Mouse (Mus musculus) left cerebral cortex, postnatal 14 days (tissue): ENCODE results near the gene Chl1. TPM values are rescaled to one million over a fixed set of nuclear protein-coding genes. Genes with fewer than 3 reads are reported as not detected.

Experiments used
- DNase-seq, 2 experiments: peaks; one replicate each; pipeline ENCODE4 v3.0.0; 2021 to 2022; ENCODE audit warnings: low spot score in 2 of 2, mixed read lengths in 1 of 2
- intact Hi-C: fragments of 180-260 bp; cut with DNase I; formaldehyde crosslinking; loops from one replicate; pipeline ENCODE4 v1.15.1; 2025
- total RNA-seq, 2 experiments: library from RNA; stranded (reverse); gene quantifications; 2 replicates each; pipeline ENCODE4 v1.2.3; 2021

Gene Chl1
- total RNA-seq, 2 experiments from 2014 or later = 164 to 170 TPM

DNA sequence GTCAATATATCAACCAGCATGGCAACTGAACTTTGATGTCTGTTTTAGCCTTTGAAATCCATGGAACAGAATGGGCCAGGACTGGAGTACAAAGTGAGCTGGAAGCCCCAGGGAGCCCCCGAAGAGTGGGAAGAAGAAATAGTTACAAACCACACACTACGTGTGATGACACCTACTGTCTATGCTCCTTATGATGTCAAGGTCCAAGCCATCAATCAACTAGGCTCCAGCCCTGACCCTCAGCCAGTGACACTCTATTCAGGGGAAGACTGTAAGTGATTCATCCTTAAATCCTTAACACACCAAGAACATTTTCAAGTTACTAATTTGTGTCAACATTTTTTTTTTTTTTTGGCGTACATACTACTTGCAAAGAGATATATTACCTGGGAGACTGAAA, 196.0 kb downstream of the Chl1 start:
- intact Hi-C loops = no loop called here
- DNase-seq = no peak

DNA sequence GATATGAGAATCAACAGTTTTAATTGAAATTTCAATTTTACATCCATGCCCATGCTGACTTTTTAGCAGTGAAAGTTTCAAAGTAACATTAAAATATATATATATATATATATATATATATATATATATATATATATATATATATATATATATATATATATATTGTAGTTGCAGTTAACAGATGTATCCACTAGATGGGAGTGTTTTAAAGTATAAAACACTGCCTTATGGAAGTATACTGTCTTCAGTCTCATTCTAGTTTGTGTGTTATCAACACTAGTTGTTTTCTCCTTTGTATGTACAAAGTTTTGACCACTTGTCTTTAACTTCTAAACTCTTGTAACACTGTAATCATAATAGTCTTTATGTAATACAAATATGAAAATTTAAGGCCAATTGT, 228.9 kb downstream of the Chl1 start:
- intact Hi-C loops = no loop called here
- DNase-seq = no peak

DNA sequence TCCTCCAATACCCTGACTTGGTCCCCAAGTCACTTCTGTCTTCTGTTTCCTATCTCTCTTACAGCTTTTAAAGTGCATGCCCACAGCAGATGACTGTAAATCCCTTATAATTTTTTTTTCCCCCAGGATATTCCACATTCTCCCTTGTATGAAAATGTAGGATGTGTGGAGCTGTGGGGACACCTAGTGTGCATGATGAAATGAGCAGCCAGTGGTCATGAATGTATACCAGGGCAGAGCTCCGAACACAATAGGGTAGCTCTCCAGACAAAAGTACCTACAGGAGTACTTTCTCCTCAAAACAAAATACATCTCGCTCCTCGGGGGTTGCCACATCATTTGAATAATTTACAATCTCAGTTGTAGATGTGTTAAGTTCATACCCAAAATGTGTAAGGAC, 232.4 kb downstream of the Chl1 start:
- peak in 1 of 2 experiments; percentile 13 for DNase-seq
- intact Hi-C loops = no loop called here

DNA sequence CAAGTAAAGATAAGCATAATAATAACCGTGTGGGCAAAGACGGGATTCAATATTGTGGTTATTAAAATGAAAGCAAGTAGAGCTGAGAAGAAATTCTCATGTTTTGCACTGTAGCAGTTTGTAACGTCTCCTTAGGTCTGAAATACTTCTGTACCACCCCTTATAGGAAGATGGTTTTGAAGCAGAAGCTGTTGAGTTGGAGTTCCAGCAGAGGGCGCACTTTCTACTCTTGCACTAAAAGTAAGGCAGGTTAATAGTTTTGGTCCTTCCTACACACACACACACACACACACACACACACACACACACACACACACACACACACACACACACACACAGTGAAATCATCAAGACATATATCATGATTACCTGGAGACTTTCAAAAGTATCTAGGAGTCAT, 235.7 kb downstream of the Chl1 start:
- DNase-seq = peak; percentile 62 to 75
- intact Hi-C loops = no loop called here

DNA sequence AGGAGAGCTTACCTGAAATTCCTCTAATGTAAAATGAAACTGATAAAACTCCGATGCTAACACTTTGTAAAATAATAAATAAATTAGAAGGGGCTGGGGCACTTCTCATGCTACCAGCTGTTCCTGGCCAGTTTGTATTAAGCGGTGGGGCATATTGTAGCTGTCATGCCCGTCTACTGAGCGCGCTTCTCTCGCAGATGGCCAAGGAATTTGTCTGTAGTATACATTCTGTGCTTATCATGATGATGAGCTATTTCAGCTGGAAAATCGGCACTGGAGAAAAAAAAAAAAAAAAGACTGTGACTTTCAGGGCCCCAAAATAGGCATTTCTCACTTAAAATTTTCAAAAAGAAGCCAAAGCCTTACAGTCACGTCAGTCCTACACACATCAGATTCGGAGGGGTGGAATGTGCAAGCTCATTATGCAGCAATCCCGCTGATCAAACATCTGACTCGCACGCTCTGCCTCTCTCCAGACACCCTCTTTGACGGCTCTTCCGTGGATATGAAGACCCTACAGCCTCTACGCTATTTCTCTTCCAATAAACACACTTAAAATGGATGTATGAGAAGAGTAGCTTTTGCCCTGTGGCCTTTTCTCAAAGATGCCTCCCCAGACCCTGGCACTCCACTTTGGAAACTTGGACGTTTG, 238.9 kb downstream of the Chl1 start:
- DNase-seq = peak; percentile 31 to 52
- intact Hi-C loops = no loop called here

DNA sequence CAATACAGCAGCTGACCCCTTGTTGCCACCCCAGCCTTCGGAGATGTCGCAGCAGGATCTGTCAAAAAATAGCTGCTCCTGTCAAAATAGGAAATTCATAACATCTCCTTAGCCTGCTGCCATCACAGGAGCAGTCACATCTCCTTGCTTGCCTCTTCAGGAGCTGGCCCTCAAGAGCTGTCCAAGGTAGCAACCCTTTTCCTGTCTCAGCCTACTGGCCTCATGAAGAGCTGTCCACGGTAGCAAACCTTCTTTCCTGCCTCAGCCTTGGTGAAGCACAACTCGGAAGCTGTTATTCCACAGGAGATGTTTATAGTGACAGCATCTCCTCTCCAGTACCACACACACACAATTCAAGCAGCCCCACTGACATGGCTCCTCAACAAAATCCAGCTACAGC, 243.5 kb downstream of the Chl1 start:
- no peak for DNase-seq

DNA sequence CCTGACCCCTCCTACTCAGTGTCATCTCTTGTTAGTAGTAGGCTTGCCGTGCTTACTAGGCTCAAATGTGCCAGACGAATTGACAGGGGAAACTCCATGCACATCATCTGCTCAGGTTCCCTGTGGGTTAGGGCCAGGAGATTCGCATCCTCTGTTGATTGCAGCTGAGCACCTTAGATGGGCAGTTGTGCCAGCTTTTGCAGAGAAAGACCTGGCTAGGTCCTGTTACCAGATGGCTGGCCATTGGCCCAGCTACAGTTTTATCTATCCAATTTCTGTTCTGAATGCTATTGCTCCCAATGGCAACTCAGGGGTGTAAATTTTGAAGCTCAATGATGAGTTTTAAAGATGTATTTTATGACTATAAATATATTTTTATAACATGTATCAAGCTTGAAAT, 256.4 kb downstream of the Chl1 start:
- intact Hi-C loops = no loop called here
- no peak for DNase-seq

More for the DNA sequence above, 243.5 kb downstream of the Chl1 start:
- intact Hi-C loops = no loop called here

DNA sequence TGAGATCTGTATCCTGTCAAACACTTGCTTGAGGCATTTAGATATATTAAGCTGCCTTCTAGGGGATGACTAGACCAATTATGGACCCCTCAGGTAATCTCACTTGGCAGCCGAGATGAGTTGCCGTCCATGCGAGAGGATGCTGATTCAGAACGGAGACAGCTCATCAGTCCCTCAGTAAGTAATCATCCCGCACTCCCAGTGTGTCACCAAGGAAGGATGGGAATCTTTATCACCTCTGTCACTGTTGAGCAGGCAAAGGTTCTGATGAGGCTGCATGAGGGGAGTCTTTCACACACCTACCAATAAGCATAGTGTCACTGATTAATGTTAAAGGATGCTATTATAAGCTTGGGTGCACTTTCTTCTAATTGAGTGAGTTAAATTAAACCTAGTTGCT, 270.7 kb downstream of the Chl1 start:
- intact Hi-C loops = no loop called here
- no peak for DNase-seq

DNA sequence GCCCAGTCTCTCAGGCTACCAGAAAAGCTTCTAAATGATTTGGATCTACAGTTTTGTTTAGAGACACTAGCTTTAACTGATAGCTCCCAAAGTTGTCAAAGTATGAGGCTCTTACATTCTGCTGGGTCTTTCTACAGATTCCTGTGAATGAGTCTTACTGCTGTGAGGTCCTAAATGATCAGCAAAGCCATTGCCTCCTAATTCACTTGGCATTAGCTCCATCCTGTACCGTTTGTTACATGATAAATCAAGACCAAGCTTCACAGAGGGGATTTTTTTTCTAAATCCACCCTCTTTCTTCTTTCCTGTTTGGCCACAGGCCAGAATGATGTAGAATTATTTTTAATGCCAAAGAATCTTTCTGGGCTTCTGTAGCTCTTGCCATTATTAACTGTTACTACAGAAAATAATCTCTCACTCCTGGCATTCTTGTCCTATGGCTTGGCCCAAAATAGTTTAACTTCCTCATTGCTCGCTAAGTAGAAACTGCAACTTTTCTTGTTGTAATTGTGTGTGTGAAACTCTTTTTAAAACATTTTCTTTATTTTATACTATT, 280.8 kb downstream of the Chl1 start:
- DNase-seq = no peak
- intact Hi-C loops = no loop called here

DNA sequence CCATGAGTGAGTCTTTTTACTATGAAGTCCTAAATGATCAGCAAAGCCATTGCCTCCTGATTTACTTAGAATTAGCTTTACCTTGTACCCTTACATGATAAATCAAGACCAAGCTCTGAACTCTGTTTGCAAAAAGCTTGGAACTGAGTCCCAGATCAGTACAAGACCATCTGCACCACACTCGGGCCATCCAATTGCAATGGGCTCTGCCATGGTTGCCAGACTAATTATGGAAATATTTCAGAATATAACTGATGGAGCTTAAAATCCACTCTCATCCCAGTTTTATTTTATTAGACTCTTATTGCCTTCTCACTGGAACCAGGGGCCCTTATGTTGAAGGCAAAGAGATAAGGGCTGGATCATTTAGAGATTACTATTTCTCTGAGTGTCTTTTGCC, 284.9 kb downstream of the Chl1 start:
- no peak for DNase-seq
- intact Hi-C loops = no loop called here
